Comparison of ENCODE assay signal across 15 mouse cellular contexts in the genomic region with DNA sequence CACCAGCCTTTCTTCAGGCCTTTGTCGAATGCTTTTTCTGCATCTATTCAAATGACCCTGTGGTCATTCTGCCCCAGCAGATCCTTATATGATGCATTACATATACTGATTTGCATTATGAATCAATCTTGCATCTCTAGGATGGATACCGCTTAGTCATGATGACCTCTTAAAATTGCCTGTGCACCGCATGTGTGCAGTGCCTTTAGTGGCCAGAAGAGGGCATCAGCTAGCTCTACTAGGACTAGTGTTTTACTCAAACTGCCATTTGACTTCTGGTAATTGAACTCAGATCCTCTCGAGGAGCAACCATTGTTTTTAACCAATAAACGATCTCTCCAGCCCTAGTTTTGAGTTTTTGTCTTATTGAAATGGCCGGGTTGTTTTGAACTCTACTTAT. TPM values are rescaled to one million over a fixed set of nuclear protein-coding genes. Genes with fewer than 3 reads are reported as not detected.
DNase-seq lines count a peak whose midpoint lies in the region; ATAC-seq and TF ChIP-seq lines count a peak whose summit lies in the region.
"Had no signal": no experiment of that assay in that cellular context is flagged by ENCODE, and none has a peak within 500 bp of the region (broad histone marks: within the 10 kb centered on the region; RNA-seq: fewer than 3 reads in every experiment).

No protein-coding gene starts in this region.

- H3K27me3 ChIP-seq in lung, postnatal 0 days (replicated peaks; ENCODE audit: insufficient read depth, low read length): no peaks in the 10 kb centered on the region
- H3K27me3 ChIP-seq in G1E (ENCODE audit: insufficient read depth, low read length): peaks cover 41% of the 10 kb centered on the region
- no peaks in the 10 kb centered on the region for H3K27me3 ChIP-seq in midbrain, embryonic 13.5 days
- H3K27me3 ChIP-seq: neural tube, embryonic 15.5 days had no signal

- no peaks in the 10 kb centered on the region for H3K9me3 ChIP-seq in lung, postnatal 0 days (ENCODE audit: low read length)
- H3K9me3 ChIP-seq in G1E (replicated peaks): peaks cover 5% of the 10 kb centered on the region; the same call in 1 of the 2 replicates
- H3K9me3 ChIP-seq in midbrain, embryonic 13.5 days: no peaks in the 10 kb centered on the region
- H3K9me3 ChIP-seq: limb, embryonic 12.5 days; neural tube, embryonic 15.5 days had no signal

- 94% methylated on average over 6 of the region's 6 CpGs for WGBS in lung, postnatal 0 days
- 95% methylated on average over 6 of the region's 6 CpGs for WGBS in midbrain, embryonic 13.5 days

- H3K4me1 ChIP-seq in lung, postnatal 0 days (ENCODE audit: insufficient read depth, low read depth, low read length): no peaks in the 10 kb centered on the region
- H3K4me1 ChIP-seq in G1E (ENCODE audit: insufficient read depth, low read depth, low read length): peaks cover 27% of the 10 kb centered on the region
- no peaks in the 10 kb centered on the region for H3K4me1 ChIP-seq in midbrain, embryonic 13.5 days (replicated peaks)
- H3K4me1 ChIP-seq: limb, embryonic 12.5 days; neural tube, embryonic 15.5 days had no signal

- H3K9ac ChIP-seq in lung, postnatal 0 days (replicated peaks; ENCODE audit: low read depth): no peak overlapping the region
- no peak overlapping the region for H3K9ac ChIP-seq in midbrain, embryonic 13.5 days (replicated peaks)
- H3K9ac ChIP-seq: limb, embryonic 12.5 days; neural tube, embryonic 15.5 days had no signal

- TF ChIP-seq EP300 in lung, postnatal 0 days (IDR thresholded peaks at IDR 0.05): no peak

- H3K4me2 ChIP-seq in lung, postnatal 0 days (replicated peaks; ENCODE audit: low read depth, low read length): no peak overlapping the region
- H3K4me2 ChIP-seq in midbrain, embryonic 13.5 days (replicated peaks): no peak overlapping the region
- H3K4me2 ChIP-seq: limb, embryonic 12.5 days; neural tube, embryonic 15.5 days had no signal

- peak; percentile 24; the same call in 1 of the 2 replicates for TF ChIP-seq CTCF in gastrocnemius, adult 2 months (IDR thresholded peaks at IDR 0.05)
- TF ChIP-seq CTCF in lung, postnatal 0 days (IDR thresholded peaks at IDR 0.05): peak; percentile 49
- peak; percentile 68 for TF ChIP-seq CTCF in G1E (IDR thresholded peaks at IDR 0.05; ENCODE audit: low read depth, low read length)

- no peak for ATAC-seq in lung, postnatal 0 days
- ATAC-seq in G1E (ENCODE audit: extremely low read depth, insufficient number of reproducible peaks, low FRiP score, poor library complexity, severe bottlenecking): no peak
- peak; percentile 89 for ATAC-seq in megakaryocyte progenitor cell, adult 5-6 weeks (replicated peaks; ENCODE audit: poor library complexity)
- no peak for ATAC-seq in midbrain, embryonic 13.5 days

- H3K4me3 ChIP-seq in gastrocnemius, adult 2 months: no peak overlapping the region
- H3K4me3 ChIP-seq in lung, postnatal 0 days (ENCODE audit: low read depth, low read length): no peak overlapping the region
- no peak overlapping the region for H3K4me3 ChIP-seq in G1E (ENCODE audit: low read depth, low read length)
- no peak overlapping the region for H3K4me3 ChIP-seq in midbrain, embryonic 13.5 days (replicated peaks)
- H3K4me3 ChIP-seq: limb, embryonic 12.5 days; neural tube, embryonic 15.5 days had no signal

- no peak overlapping the region for H3K27ac ChIP-seq in gastrocnemius, adult 2 months
- no peak overlapping the region for H3K27ac ChIP-seq in lung, postnatal 0 days (ENCODE audit: low read length)
- H3K27ac ChIP-seq in midbrain, embryonic 13.5 days: no peak overlapping the region
- H3K27ac ChIP-seq: limb, embryonic 12.5 days; neural tube, embryonic 15.5 days had no signal

- intact Hi-C loops in gastrocnemius, adult 2 months (cut with DNase I): no loop called here
- intact Hi-C loops in gastrocnemius, postnatal 14 days (cut with DNase I; ENCODE audit: low total_unique reads): no loop called here

- DNase-seq in gastrocnemius, adult 2 months: no peak
- DNase-seq in gastrocnemius, postnatal 14 days: no peak
- no peak for DNase-seq in lung, postnatal 0 days (ENCODE audit: low spot score)
- DNase-seq in lung, adult 18-20 months: no peak
- DNase-seq in G1E (ENCODE audit: low spot score): no peak
- DNase-seq in adrenal gland, postnatal 36 days: no peak
- DNase-seq: adrenal gland, postnatal 14 days; cerebellum, postnatal 25 days; thymus, postnatal 14 days had no signal

- no peaks in the 10 kb centered on the region for H3K36me3 ChIP-seq in lung, postnatal 0 days (ENCODE audit: insufficient read depth, low read length)
- no peaks in the 10 kb centered on the region for H3K36me3 ChIP-seq in G1E (replicated peaks)
- no peaks in the 10 kb centered on the region for H3K36me3 ChIP-seq in midbrain, embryonic 13.5 days
- H3K36me3 ChIP-seq: limb, embryonic 12.5 days; neural tube, embryonic 15.5 days had no signal

RNA-seq across cellular contexts. Expression of a gene that starts 11.3 kb away (rescaled TPM):
- 10 to 100 TPM; 45.5 to 89.1 TPM for total RNA-seq in gastrocnemius, adult 2 months (2021)
- total RNA-seq in gastrocnemius, postnatal 14 days (2021): 10 to 100 TPM; 33.3 to 62.2 TPM
- polyA plus RNA-seq in lung, postnatal 0 days (2015; fragmentation: Nextera tagmentation; extraction: Ambion mirVana): 271 and 357 TPM in 2 replicates
- total RNA-seq in G1E (2014; fragmentation: Nextera tagmentation): 1,636 and 2,110 TPM in 2 replicates
- total RNA-seq in G1E (2017): 2,016 and 2,418 TPM in 2 replicates
- 197 and 458 TPM in 2 replicates for polyA plus RNA-seq in G1E (2012)
- 1,320 and 1,329 TPM in 2 replicates for total RNA-seq in megakaryocyte progenitor cell, adult 5-6 weeks (2015)
- 1,319 and 1,619 TPM in 2 replicates for total RNA-seq in megakaryocyte progenitor cell, adult 5-6 weeks (2017)
- 100 to 1,000 TPM; 501 to 911 TPM for total RNA-seq in adrenal gland, postnatal 36 days (2021)
- 1,494 and 1,520 TPM in 2 replicates for polyA plus RNA-seq in midbrain, embryonic 13.5 days (2015; fragmentation: Nextera tagmentation; extraction: Ambion mirVana)

RNA-seq across cellular contexts. Expression of a gene that starts 24.0 kb away (rescaled TPM):
- 10 to 100 TPM; 18.9 to 22.0 TPM for total RNA-seq in gastrocnemius, adult 2 months (2021)
- total RNA-seq in gastrocnemius, postnatal 14 days (2021): 10 to 100 TPM; 19.1 to 20.3 TPM
- polyA plus RNA-seq in lung, postnatal 0 days (2015; fragmentation: Nextera tagmentation; extraction: Ambion mirVana): 12.5 and 15.6 TPM in 2 replicates
- total RNA-seq in G1E (2014; fragmentation: Nextera tagmentation) (28.5 and 36.9 TPM in 2 replicates), G1E (2017) (47.1 and 47.7 TPM in 2 replicates)
- polyA plus RNA-seq in G1E (2012): 8.1 and 16.4 TPM in 2 replicates
- 21.3 and 22.8 TPM in 2 replicates for total RNA-seq in megakaryocyte progenitor cell, adult 5-6 weeks (2015)
- total RNA-seq in megakaryocyte progenitor cell, adult 5-6 weeks (2017): 27.1 and 36.2 TPM in 2 replicates
- total RNA-seq in adrenal gland, postnatal 36 days (2021): 10 to 100 TPM; 44.1 to 45.3 TPM
- polyA plus RNA-seq in midbrain, embryonic 13.5 days (2015; fragmentation: Nextera tagmentation; extraction: Ambion mirVana): 28.3 and 29.9 TPM in 2 replicates

RNA-seq across cellular contexts. Expression of a gene that starts 31.4 kb away (rescaled TPM):
- not detected for total RNA-seq in gastrocnemius, adult 2 months (2021)
- not detected for total RNA-seq in gastrocnemius, postnatal 14 days (2021)
- polyA plus RNA-seq in lung, postnatal 0 days (2015; fragmentation: Nextera tagmentation; extraction: Ambion mirVana): not detected in 2 replicates
- total RNA-seq in G1E (2014; fragmentation: Nextera tagmentation): not detected in 2 replicates
- 0.17 TPM in 1 of 2 replicates, not detected in the other for total RNA-seq in G1E (2017)
- not detected in 2 replicates for polyA plus RNA-seq in G1E (2012)
- total RNA-seq in megakaryocyte progenitor cell, adult 5-6 weeks (2015): not detected in 2 replicates
- not detected in 2 replicates for total RNA-seq in megakaryocyte progenitor cell, adult 5-6 weeks (2017)
- total RNA-seq in adrenal gland, postnatal 36 days (2021): not detected
- polyA plus RNA-seq in midbrain, embryonic 13.5 days (2015; fragmentation: Nextera tagmentation; extraction: Ambion mirVana): 0.28 and 0.39 TPM in 2 replicates
- total RNA-seq: adrenal gland, postnatal 14 days; layer of hippocampus, adult 18-20 months had no signal
- polyA plus RNA-seq: heart, embryonic 14.5 days; limb, embryonic 12.5 days had no signal

Comparison
In these comparisons a context has a peak if more than half of its experiments do, and no peak if none do; other contexts are left out.
1. RNA of a gene that starts 11.3 kb away (total RNA-seq): 1,636 to 2,418 TPM in G1E, 1,319 to 1,619 TPM in megakaryocyte progenitor cell, adult 5-6 weeks and 501 to 911 TPM in adrenal gland, postnatal 36 days; 45.5 to 89.1 TPM in gastrocnemius, adult 2 months and 33.3 to 62.2 TPM in gastrocnemius, postnatal 14 days; every median in the first group is over 4 times any median in the second.
2. Peak in every context shown above with its lines, with median percentiles within 50 percentile points of each other: CTCF ChIP-seq.